Mouse (Mus musculus): ENCODE results near the gene Fgd2. TPM values are rescaled to one million over a fixed set of nuclear protein-coding genes. Genes with fewer than 3 reads are reported as not detected.

Gene Fgd2
- polyA plus RNA-seq, 1 experiment from 2014 or later = 10.5 TPM

DNA sequence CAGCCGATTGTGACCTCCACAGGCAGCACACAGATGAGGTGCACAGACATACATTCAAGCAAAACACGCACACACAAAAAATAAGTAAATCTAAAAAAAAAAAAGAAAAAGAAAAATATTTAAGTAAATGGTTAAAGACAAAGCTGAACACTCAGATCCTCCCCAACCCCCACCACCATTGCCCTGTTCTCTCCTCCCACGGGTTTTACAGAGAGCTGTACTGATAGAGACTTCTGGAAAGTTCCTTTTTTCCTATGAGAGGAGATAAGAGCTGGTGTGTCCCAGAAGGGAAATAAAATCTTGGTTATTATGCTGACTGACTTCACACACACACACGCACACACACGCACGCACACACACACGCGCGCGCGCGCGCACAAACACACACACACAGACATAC, 47.6 kb downstream of the Fgd2 start:
- Histone ChIP-seq H3K9ac (no peak overlapping the region), H3K4me3 (replicated peaks) (no peak overlapping the region), H3K27me3 (replicated peaks) (no peaks in the 10 kb centered on the region), H3K9me3 (no peaks in the 10 kb centered on the region), H3K4me2 (replicated peaks) (no peak overlapping the region), H3K4me1 (replicated peaks) (no peaks in the 10 kb centered on the region), H3K27ac (no peak overlapping the region), H3K36me3 (no peaks in the 10 kb centered on the region)
- WGBS = 93% methylated on average over 13 of the region's 13 CpGs
- ATAC-seq = no peak

DNA sequence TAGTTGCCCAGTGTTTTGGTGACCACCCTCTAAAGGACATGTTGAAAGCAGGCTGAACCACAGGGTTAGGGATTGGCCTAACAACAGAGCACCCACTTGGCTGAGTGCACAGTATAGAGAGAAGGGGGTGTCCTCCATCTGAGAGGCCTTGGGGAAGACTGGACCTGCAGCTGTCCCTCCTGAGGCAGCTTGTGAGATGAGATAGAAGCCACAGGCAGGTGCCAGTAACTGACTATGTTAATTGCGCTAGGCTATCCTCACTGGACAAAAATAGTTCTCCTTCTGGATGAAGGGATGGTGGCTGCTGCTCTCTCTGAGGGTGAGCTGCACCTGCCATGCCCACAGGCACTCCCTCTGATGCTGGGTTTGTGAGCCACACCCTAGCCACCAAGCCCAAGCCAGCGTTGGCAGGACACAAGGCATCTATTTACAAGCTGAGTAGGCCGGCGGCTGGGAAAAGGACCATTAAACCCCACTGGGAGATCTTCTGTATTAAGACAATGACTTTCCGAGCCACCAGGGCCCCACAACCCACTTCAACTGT, 49.2 kb downstream of the Fgd2 start:
- 74% methylated on average over 5 of the region's 5 CpGs for WGBS
- H3K4me2 ChIP-seq (replicated peaks) = no peak overlapping the region
- no peak overlapping the region for H3K9ac ChIP-seq
- H3K27ac ChIP-seq = no peak overlapping the region
- H3K4me3 ChIP-seq (replicated peaks) = no peak overlapping the region
- H3K27me3 ChIP-seq (replicated peaks) = no peaks in the 10 kb centered on the region
- no peak for ATAC-seq
- H3K9me3 ChIP-seq = no peaks in the 10 kb centered on the region
- no peaks in the 10 kb centered on the region for H3K4me1 ChIP-seq (replicated peaks)
- H3K36me3 ChIP-seq = no peaks in the 10 kb centered on the region

- no peak overlapping the region for H3K4me2 ChIP-seq (replicated peaks)
- no peak overlapping the region for H3K9ac ChIP-seq
- no peak for ATAC-seq
- H3K36me3 ChIP-seq = no peaks in the 10 kb centered on the region
- 55% methylated on average over 8 of the region's 8 CpGs for WGBS
- H3K27me3 ChIP-seq (replicated peaks) = no peaks in the 10 kb centered on the region
- no peak overlapping the region for H3K4me3 ChIP-seq (replicated peaks)
- no peak overlapping the region for H3K27ac ChIP-seq
- H3K4me1 ChIP-seq (replicated peaks) = peaks cover 13% of the 10 kb centered on the region
- H3K9me3 ChIP-seq = no peaks in the 10 kb centered on the region
Observed at GRCm38 (mm10) chr17:29411821-29412425, 51.2 kb downstream of the Fgd2 start.

DNA sequence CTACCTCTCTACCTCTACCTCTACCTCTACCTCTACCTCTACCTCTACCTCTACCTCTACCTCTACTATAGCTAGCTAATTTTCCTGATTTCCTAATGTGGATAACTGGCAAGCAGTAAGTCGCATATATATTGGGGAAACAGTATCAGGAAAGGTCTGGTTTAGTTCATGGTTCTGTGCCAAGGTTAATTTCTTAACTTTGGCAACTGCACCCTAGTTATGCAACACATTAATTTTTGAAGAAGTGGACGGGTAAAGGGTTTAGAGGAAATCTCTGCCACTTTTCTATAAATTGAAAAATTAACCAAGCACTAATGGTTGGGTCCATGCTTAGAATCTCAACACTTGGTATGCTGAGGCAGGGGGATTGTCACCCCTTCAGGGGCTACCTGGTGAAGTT, 53.9 kb downstream of the Fgd2 start:
- H3K4me3 ChIP-seq (replicated peaks) = no peak overlapping the region
- WGBS = 86% methylated on average over 2 of the region's 2 CpGs
- ATAC-seq = no peak

DNA sequence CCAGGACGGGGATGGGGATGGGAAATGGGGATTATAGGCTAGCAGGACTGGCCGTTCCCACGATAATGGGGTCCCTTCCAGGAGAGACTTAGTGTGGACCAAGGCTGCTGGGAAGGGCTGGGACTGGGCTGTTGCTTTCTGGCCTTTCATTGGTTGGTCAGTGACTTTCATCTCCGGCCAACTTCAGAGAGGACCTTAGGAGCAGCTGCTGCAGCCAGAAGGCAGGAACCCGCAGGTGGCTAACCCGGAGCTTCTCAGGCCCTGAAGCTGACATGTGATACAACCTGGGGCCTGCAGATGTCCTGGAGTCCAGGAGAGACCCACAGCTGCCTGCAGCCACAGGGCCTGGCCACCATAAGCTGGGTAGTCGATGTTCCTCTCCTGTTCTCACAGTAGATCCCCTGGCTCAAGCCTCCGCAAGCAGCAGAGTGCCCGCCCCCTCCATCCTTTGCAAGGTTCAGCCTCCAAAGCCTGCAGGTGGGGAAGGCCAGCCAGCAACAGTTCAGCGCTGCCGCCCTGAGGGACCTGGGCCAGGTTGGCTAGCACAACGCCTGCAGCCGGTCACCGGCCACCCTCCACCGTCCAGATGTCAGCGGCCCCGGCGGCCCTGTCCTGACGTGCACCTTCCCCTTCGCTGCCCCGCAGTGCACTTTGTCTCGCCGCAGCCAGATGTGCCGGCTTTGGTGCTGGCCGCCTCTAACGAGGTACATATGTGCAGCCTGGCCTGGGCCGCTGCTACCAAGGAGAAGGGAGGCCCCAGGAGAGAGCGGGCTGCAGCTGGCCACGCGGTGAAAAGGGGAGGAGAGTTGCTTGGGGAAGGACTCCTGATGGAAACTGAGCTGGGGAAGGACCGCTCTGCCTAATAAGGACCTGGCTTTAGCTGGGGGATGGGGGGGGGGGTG, 55.3 kb downstream of the Fgd2 start:
- H3K9me3 ChIP-seq = no peaks in the 10 kb centered on the region
- peaks cover 13% of the 10 kb centered on the region for H3K4me1 ChIP-seq (replicated peaks)
- peak overlapping the region; percentile 26 for H3K4me3 ChIP-seq (replicated peaks)
- H3K27ac ChIP-seq = peak overlapping the region; percentile 61
- peak; percentile 77 for ATAC-seq
- no peaks in the 10 kb centered on the region for H3K36me3 ChIP-seq
- peak overlapping the region; percentile 44 for H3K9ac ChIP-seq
- H3K4me2 ChIP-seq (replicated peaks) = peak overlapping the region; percentile 58
- no peaks in the 10 kb centered on the region for H3K27me3 ChIP-seq (replicated peaks)
- WGBS = 15% methylated on average over 31 of the region's 31 CpGs

More for the DNA sequence above, 53.9 kb downstream of the Fgd2 start:
- Histone ChIP-seq H3K27ac (no peak overlapping the region), H3K36me3 (no peaks in the 10 kb centered on the region), H3K9me3 (no peaks in the 10 kb centered on the region), H3K27me3 (replicated peaks) (no peaks in the 10 kb centered on the region), H3K4me1 (replicated peaks) (peaks cover 13% of the 10 kb centered on the region), H3K4me2 (replicated peaks) (no peak overlapping the region), H3K9ac (no peak overlapping the region)

- Histone ChIP-seq H3K4me1 (replicated peaks) (peaks cover 13% of the 10 kb centered on the region), H3K4me3 (replicated peaks) (no peak overlapping the region), H3K36me3 (no peaks in the 10 kb centered on the region), H3K9ac (no peak overlapping the region), H3K27ac (no peak overlapping the region), H3K27me3 (replicated peaks) (no peaks in the 10 kb centered on the region), H3K9me3 (no peaks in the 10 kb centered on the region), H3K4me2 (replicated peaks) (peak overlapping the region; percentile 58)
- 44% methylated on average over 5 of the region's 5 CpGs for WGBS
- ATAC-seq = peak; percentile 70
Observed at GRCm38 (mm10) chr17:29416757-29417156, 56.0 kb downstream of the Fgd2 start.

GRCm38 (mm10) chr17:29418758-29419380, 58.2 kb downstream of the Fgd2 start:
- H3K4me1 ChIP-seq (replicated peaks) = peaks cover 13% of the 10 kb centered on the region
- no peaks in the 10 kb centered on the region for H3K9me3 ChIP-seq
- H3K36me3 ChIP-seq = no peaks in the 10 kb centered on the region
- H3K27ac ChIP-seq = no peak overlapping the region
- no peak overlapping the region for H3K4me2 ChIP-seq (replicated peaks)
- no peak overlapping the region for H3K9ac ChIP-seq
- H3K4me3 ChIP-seq (replicated peaks) = no peak overlapping the region
- 78% methylated on average over 3 of the region's 3 CpGs for WGBS
- ATAC-seq = no peak
- no peaks in the 10 kb centered on the region for H3K27me3 ChIP-seq (replicated peaks)

GRCm38 (mm10) chr17:29419976-29420739, 59.4 kb downstream of the Fgd2 start:
- ATAC-seq = no peak
- H3K9ac ChIP-seq = no peak overlapping the region
- H3K27me3 ChIP-seq (replicated peaks) = no peaks in the 10 kb centered on the region
- peaks cover 13% of the 10 kb centered on the region for H3K4me1 ChIP-seq (replicated peaks)
- WGBS = 76% methylated on average over 12 of the region's 12 CpGs
- no peak overlapping the region for H3K4me2 ChIP-seq (replicated peaks)
- no peaks in the 10 kb centered on the region for H3K9me3 ChIP-seq
- H3K36me3 ChIP-seq = no peaks in the 10 kb centered on the region
- no peak overlapping the region for H3K4me3 ChIP-seq (replicated peaks)
- H3K27ac ChIP-seq = no peak overlapping the region

- no peak for ATAC-seq
Observed at GRCm38 (mm10) chr17:29421319-29421718, 60.6 kb downstream of the Fgd2 start.

DNA sequence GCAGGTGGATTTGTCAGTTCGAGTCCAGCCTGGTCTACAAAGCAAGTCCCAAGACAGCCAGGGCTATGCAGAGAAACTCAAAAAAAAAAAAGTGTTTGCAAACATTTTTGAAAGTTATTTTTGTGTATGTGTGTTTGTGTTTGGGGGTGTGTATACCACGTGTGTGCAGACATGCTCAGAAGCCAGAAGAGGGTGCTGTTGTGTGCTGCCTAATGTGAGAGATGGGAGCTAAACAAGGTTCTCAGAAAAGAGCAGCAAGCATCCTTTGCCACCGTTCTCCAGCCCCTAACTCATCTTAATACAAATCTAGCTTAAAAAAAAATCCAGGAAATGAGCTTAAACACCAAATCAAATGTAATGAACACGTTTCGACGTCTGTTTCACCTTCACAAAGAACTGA, 61.6 kb downstream of the Fgd2 start:
- no peaks in the 10 kb centered on the region for H3K4me1 ChIP-seq (replicated peaks)
- no peak overlapping the region for H3K4me3 ChIP-seq (replicated peaks)
- H3K27me3 ChIP-seq (replicated peaks) = no peaks in the 10 kb centered on the region
- ATAC-seq = no peak
- 82% methylated on average over 6 of the region's 6 CpGs for WGBS
- H3K4me2 ChIP-seq (replicated peaks) = no peak overlapping the region
- H3K27ac ChIP-seq = no peak overlapping the region
- no peaks in the 10 kb centered on the region for H3K36me3 ChIP-seq
- H3K9ac ChIP-seq = no peak overlapping the region
- H3K9me3 ChIP-seq = no peaks in the 10 kb centered on the region

More at GRCm38 (mm10) chr17:29421319-29421718, 60.6 kb downstream of the Fgd2 start:
- Histone ChIP-seq H3K4me1 (replicated peaks) (peaks cover 5% of the 10 kb centered on the region), H3K9me3 (no peaks in the 10 kb centered on the region), H3K36me3 (no peaks in the 10 kb centered on the region), H3K27me3 (replicated peaks) (no peaks in the 10 kb centered on the region), H3K27ac (no peak overlapping the region), H3K4me3 (replicated peaks) (no peak overlapping the region), H3K4me2 (replicated peaks) (no peak overlapping the region), H3K9ac (no peak overlapping the region)
- 78% methylated on average over 3 of the region's 3 CpGs for WGBS

DNA sequence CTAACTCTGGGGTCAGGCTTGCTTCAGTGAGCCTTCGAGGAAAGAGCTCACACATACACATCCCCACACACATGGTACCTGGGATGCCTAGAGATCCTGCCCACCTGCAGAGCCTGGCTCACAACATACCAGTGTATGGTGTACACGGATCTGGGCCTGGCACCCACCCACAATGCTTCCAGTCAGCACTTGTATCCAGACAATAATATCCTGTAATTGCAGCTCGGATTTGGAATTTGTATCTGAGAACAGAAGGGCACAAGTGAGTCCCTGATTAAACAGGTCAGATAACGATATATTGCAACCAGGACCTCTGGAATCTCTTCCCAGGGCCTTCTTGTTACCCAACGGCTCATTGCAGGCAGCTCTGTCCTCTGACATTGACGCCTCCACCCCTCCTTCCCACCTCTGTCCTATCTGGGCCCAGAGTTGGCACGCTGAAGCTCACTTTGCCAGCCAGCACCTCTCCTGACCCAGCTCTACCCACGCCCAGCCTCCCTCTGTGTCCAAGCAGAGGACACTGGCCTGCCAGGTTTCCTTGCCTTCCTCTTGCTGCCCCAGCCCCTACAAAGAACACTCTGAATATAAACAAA, 62.3 kb downstream of the Fgd2 start:
- Histone ChIP-seq H3K4me2 (replicated peaks) (no peak overlapping the region), H3K4me3 (replicated peaks) (no peak overlapping the region), H3K27ac (no peak overlapping the region), H3K9ac (no peak overlapping the region), H3K27me3 (replicated peaks) (no peaks in the 10 kb centered on the region), H3K36me3 (no peaks in the 10 kb centered on the region), H3K9me3 (no peaks in the 10 kb centered on the region), H3K4me1 (replicated peaks) (peaks cover 2% of the 10 kb centered on the region; the same call in 1 of the 2 replicates)
- WGBS = 63% methylated on average over 8 of the region's 8 CpGs
- peak; percentile 35; the same call in 1 of the 2 replicates for ATAC-seq

Data from intestine, embryonic 15.5 days (tissue).